Mouse (Mus musculus): ENCODE measurements around the gene Ppp1r3e.
A peak's percentile ranks its signal among the peaks of the same experiment; 100 is the strongest.

Gene Ppp1r3e

DNA sequence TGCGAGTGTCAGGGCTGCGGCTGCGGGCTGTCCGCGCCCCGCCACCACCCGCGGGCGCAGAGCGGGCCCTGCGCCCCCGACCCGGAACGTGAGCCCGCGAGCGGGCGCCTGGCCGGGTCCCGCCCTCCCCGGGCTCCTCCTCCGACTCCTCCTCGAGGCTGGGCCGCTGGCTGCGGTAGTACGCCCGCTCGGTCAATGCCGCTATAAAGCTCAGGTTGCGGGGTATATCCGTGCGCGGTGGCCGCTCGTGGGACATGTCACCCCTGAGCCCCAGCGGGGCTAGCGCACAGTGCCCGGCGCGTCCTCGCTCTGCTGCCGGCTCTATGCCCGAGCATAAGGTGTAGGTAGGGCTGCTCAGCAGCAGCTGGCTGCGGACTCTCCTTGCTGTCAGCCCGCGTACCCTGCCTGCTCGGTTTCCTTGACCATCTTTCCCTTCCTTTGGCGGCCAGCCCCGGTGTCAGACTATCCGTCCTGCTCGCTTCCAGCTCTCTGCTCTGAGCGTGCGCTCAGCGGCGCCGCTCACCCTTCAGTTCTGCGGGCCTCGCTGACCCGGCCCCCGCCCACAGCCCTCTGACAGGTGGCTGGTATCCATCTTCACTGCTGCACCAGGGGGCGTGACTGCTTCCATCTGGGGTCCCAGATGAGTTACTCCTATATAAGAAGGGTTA is at the start of gene Ppp1r3e:
Ppp1r3e (minus strand) TSS at position 503 of the 668 bp plus-strand sequence.
- peak; percentile 67 for DNase-seq

DNA sequence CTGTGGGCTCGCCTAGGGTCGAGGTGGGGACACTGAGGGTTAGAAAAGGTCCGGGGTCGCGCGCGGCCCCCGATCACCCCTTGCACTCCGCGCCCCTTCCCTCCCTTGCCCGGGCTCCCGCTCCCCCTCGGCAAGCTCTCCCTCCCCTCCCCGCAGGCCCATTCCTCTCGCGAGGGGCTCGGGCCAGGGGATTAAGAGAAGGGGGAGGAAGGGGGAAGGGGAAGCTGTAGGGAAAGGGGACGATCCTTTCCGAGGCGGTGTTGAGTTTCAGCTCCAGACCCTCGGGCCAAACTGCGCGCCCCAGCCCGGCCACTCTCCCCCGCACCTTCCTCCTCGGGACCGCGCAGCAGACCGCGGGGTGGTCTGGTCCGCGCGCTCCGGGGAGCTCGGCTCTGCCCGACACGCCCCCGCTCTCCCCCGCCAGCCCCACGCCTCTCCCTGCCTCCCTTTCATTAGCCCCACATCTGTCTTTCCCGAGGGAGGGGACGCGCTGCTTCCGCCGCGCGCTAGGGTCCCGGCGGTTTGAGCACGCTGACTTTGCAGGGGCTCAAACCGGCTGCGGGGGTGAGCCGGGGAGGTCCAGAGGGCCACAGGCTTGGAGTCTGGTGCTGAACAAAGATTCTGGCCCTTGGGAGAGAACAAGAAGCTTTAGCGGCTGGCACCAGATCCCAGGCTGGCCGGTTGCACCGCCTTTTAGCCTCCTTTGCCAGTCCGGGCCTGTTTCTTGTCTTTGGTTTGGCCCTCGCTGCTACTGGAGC is 49.2 kb upstream of the Ppp1r3e start:
- peak; percentile 28 for DNase-seq

DNA sequence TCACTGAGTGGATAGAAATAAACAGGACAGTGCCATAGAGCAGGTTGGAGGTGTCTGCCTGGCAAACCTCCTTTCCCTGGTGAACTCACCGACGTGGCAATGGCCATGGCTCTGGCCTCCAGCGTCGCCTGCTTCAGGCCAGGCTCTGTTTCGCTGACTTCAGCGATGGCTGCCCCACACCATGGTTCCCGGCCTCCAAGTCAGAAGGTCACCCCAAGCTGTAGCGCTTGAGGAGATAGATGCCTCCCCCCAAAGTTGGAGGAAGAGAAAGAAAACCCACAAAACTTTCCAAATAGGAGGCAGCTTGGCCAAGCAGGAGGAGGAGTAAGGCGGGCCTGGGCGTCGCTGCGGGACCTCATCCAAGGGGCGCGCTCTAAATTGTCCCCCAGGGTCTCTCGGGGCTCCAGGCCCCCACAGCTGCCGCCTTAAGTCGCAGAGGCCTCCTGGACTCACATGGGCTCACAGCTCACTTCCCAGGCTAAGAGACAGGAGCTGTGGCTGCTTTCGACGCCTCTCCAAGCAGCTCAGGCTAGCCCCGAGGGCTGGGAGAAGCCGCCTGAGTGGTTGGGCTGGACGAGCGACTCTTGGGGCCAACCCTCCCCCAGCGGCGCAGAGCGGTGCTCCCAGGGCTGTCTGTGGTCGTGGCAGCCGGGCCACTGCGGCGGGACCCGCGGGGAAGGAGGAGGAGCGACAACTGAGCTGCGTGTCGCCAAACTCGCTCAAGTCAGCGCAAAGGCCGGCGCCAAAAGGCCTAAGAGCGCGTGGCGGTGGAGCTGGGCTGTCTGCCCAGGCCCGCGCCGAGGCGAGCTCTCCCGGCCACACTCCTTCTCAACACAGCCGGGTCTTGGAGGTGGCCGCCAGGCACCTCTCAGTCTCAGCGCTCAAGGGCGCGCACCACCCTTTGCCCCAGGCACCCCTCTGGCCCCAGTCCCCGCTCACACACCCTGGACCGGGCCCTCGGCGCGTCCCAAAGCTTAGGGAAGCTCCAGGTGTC is 48.3 kb upstream of the Ppp1r3e start, which contains the start of gene Efs:
Efs (minus strand) TSS at position 778 of the 994 bp plus-strand sequence.
- peak; percentile 22 for DNase-seq

DNA sequence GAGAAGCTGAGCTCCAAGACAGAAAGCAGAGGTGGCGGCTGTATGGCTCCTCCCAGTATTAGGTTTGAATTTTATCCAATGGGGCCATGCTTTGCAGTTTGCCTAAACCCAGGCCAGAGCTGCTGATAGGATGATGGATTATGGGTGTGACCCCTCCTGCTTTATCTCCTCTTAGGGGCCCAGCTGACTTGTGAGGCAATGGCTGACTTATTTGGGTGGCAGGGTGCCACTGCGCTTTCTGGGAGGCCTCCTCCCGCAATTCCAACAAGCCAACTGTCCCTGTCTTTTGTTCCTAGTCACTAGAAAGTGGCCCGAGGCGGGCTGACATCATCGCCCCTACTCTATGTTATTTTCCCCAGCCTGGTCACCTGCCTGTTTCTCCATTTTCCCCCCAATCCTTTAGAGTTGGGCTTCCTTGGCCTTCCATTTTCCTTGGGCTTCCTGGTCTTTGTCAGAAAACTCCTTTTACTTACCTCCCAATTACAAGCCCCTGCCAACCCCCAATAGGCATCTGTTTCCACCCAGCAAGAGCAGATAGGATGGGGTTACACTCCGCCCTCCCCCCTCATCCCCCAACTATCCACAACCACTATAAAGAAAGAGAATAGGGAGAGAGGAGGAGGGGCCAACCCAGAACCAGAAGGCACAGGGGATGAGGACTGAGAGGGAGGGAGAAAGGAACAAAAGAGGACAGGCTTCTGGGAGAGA is 47.4 kb upstream of the Ppp1r3e start:
- DNase-seq, result peak; percentile 55

DNA sequence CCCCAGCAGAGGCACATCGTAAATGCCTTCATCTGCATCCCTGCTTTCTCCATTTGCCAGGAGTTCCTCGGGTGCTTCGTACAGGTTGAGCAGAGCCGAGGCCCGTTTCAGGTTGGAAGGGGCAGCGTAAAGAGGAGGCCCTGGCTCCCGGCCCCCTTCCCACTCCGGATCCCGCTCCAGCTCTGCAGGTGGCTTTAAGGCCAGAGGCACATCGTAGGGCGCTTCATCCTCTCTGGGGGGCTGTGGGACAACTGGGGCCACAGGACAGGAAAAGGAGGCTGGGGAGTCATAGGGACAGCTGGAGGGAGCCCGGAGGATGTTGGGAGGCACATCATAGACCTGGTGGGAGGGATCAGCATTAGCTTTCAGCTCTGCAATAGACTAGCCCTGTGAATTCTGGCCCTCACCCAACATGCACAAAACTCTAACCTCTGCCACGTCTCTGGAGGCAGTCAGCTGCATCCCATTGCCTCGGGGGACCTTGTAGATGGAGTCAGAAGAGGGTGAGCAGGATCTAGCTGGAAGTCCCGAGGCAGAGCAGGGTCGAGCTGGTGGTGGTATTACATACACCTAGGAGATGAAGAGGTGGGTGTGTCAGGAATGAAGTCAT is 42.8 kb upstream of the Ppp1r3e start:
- no peak for DNase-seq

DNA sequence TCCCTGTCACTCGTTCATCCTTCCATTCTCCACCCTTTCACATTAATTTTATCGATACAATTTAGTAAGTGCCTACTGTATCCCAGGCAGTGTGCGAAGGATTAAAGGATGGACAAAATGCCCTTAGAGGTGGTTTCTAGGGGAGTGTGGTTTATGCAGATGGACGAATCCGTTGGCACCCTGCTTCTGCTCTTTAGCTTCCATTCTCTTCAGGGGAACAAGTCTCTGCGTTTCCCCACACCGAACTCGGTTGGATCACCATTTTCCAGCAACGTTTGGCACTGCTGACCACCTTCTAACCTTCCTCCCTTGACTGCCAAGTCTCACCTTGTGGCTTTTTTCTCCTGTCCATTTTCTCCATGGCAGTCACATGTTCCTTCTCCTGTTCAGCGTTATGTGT is 36.0 kb upstream of the Ppp1r3e start:
- DNase-seq, result no peak

DNA sequence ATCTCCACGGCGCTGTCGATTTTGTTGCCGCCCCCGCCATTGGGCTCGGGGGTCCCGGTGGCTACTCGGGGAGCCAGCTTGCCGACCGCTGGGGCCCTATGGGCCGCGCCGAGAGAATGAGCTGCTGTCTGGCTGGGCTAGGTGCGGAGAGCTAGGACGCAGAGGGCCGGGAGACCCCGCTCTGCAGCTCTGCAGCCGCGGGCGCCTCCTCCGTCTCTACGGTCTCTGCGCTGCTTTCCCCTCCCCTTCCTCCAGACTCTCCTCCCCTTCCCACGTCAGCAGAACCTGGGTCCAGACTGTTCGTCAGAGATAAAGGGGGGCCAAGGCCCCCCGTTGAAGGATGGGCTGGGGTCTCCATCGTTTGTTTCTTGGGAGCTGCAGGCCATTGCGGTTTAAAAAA is 35.5 kb upstream of the Ppp1r3e start, which contains the start of gene Slc22a17:
Slc22a17 (minus strand) TSS at position 247 of the 400 bp plus-strand sequence.
- peak; percentile 81 for DNase-seq

DNA sequence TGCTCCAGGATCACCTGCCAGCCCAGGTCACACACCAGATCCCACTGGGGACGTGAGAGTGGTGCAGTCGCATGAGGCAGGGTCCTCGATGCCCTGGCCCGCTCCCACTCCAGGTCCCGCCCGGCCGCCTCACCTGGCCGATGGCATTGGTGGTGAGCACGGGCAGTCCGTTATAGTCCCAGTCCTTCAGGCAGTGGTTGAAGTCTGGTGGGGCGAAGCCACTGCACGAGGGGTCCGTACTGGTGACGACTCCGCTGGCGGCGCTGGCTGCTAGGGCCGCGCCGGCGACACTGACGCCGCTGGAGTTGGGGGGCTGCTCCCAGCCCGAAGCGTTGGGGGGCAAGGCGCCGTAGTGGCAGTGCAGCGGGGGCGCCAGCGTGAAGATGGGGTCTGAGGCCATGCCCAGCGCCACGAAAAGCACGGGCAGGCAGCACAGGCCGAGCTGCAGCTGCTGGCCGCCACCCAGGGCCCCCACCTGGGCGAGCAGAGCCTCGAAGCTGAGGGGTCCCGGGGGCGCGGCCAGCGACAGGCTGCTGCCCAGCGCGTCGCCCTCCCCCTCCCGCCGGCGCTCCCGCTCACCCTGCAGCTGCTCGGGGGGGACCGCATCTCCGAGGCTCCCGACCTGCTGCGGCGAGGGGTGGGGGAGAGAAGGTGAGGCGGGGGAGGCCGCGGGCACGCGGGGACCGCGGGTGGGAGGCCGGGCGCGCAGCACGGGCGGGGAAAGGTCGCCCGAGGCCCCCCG is 34.9 kb upstream of the Ppp1r3e start:
- no peak for DNase-seq

DNA sequence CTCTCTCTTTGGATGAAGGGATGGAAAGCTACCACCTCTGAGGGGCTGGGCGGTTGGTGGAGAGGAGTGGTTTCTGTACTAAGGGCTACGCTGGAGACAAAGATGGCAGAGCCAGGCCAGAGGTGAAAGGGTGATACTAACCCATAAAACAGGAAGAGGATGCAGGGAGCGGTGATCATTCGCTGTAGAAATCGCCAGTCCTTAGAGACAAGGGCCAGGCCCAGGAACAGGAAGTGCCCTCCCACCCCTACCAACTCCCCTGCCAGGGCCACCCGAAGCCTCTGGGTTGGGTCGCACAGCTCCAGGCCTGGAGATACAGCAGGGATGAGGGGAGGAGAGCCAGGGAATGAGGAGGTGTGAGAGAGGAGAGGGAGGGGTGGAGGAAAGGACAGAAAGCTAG is 31.3 kb upstream of the Ppp1r3e start:
- peak; percentile 36 for DNase-seq

DNA sequence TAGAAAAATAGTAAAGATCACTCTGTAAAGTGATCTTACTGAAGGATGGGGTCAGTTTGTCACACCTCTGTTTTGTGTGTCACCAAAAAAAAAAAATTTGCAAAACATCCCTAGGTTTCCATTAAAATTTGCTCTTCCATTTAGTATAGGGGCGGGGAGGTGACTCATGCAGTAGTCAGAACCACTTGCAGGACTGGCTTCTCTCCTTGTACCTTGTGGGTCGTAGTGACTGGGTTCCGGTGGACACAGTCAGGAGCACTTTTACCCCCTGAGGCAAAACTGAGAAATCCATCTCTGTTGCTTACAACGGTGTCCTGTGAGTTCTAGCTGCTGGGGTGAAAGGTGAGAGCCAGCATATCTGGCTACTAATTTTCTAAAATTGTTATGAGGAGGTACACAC is 26.3 kb upstream of the Ppp1r3e start:
- no peak for DNase-seq

DNA sequence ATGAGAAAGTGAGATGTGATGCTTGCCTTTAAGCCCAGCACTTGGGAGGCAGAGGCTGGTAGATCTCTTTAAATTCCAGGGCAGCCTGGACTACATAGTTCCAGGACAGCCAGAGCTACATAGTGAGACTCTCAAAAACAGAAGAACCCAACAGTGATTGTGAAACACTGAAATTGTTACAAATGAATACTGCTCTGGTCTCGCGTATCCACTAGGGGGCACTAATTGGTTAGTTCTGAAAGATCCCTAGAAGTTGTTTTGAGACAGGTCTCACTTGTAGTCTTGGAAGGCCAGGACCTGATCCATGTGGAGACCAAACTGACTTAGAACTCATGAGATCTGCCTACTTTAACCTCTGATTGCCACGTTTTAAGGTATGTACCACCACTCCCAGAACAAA is 23.0 kb upstream of the Ppp1r3e start:
- DNase-seq, result peak; percentile 93

DNA sequence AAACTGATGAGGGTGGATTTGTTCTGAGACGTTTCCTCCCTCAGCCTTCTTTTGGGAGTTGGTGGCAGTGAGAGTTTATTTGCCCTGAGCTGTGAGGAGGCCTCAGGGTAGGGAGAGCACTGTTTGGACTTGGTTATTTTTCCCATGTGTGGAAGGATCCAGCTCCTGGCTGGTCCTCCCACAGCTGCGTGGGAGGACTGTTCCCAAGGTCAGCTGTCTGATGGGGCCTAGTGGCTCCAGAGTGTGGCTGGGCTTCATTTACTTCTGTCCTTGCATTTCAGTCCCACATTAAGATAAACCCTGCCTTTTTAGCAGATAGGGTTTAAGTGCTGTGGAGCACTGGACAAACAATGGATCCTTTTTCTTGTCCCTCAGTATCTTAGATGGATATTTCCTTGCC is 20.1 kb upstream of the Ppp1r3e start:
- no peak for DNase-seq

DNA sequence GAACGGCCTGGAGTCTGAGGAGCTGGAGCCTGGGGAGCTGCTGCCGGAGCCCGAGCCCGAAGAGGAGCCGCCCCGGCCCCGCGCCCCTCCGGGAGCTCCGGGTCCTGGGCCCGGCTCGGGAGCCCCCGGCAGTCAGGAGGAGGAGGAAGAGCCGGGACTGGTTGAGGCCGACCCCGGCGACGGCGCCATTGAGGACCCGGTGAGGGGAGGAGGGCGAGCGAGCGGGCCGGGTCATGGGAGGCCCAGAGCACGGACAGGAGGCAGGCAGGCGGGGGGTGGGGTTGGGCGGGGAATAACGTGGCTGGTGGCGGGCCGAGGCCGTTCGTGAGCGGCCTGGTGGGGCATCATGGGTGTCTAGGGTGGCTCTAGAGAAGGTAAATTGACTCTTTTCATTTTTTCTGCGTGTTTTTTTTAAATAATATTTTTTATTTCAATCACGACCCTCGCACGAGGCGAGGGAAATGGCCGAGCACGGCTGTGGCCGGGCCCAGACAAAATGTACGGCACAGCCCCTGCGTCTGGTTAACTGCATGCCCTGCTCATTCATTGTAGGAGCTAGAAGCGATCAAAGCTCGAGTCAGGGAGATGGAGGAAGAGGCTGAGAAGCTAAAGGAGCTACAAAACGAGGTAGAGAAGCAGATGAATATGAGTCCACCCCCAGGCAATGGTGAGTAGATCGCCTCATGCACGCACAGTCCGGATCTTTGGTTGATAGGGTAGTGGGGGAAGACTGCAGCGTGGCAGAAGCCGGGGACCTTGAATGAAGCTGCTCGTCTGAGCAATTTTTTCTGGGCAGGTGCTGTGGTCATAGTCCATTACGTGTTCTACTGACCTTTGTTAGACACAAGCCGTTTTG is 17.2 kb upstream of the Ppp1r3e start:
- DNase-seq, result peak; percentile 50

DNA sequence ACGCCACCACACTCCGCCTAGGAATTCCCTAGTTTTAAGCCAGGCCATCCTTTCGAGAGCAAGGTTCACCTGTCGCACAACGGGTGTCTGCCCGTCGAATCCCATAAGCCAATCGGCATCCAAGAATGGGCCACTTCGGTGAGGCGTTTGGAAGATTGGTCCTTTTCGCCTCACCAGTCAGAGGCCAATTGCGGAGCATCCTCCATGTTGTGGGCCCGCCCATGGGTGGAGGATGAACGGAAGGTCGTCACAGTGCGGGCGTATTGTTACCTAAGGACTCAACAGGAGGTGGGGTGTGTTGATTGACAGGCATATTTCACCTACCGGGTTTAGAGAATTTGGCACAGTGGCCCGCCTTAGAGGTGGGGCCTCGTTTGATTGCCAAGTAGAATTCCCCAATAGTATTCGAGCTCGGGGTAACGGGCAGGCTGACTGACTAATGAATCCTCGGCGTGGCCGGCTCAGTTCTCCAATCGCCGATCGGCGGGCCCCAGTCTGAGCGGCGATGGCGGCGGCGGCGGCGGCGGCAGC is 16.4 kb upstream of the Ppp1r3e start:
- DNase-seq, result peak; percentile 99

DNA sequence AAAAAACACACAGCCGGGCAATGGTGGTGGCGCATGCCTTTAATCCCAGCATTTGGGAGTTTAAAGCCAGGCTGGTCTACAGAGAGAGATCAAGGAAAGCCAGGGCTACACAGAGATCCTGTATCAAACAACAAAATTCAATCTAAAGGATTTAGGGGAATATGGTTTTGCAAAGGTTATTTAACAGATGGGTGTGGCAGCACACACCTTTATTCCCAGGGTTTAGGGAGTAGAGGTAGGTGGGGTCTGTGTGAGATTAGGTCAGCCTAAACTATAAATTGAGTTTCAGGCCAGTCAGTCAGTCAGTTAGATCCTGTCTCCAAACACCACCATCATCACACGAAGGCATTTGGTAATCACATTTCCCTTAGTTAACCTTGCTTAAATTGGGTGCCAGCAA is 14.8 kb upstream of the Ppp1r3e start, which contains the start of gene Pabpn1:
Pabpn1 (plus strand) TSS at position 301 of the 400 bp plus-strand sequence.
- DNase-seq, result no peak

DNA sequence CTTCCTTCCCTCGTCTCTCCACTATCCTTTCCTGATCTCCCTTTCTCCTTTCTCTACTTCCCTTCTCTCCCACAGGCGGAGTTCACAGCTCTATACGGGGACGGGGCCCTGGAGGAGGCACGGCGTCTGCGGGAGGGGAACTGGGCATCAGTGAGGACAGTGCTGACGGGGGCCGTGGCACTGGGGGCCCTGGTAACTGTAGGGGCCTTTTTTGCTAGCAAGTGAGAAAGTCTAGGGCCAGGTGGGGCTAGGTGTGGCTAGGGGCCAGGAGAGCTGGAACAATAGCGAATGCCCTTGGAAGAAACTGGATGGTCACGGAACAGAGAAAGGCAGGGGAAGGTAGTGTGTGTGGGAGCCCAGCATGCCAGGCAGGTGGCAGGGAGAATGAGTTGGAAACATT is 8.0 kb upstream of the Ppp1r3e start:
- no peak for DNase-seq

DNA sequence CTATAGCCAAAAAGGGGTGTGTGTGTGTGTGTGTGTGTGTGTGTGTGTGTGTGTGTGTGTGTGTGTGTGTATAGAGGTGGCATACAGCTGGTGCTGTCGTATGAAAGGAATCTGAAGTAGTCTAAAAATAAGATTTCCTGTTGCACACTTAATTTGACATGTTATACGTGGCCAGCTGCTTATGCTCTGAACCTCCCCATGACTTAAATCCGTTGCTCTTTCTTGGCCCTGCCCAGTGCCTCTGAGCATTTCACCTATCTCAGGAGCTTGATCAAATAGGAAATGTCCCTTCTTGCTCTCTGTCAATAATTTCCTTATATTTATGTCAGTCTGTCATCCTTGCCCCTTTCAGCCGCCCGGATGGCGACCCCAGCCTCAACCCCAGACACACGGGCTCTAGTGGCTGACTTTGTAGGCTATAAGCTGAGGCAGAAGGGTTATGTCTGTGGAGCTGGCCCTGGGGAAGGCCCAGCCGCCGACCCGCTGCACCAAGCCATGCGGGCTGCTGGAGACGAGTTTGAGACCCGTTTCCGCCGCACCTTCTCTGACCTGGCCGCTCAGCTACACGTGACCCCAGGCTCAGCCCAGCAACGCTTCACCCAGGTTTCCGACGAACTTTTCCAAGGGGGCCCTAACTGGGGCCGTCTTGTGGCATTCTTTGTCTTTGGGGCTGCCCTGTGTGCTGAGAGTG is 6.8 kb upstream of the Ppp1r3e start:
- DNase-seq, result no peak

DNA sequence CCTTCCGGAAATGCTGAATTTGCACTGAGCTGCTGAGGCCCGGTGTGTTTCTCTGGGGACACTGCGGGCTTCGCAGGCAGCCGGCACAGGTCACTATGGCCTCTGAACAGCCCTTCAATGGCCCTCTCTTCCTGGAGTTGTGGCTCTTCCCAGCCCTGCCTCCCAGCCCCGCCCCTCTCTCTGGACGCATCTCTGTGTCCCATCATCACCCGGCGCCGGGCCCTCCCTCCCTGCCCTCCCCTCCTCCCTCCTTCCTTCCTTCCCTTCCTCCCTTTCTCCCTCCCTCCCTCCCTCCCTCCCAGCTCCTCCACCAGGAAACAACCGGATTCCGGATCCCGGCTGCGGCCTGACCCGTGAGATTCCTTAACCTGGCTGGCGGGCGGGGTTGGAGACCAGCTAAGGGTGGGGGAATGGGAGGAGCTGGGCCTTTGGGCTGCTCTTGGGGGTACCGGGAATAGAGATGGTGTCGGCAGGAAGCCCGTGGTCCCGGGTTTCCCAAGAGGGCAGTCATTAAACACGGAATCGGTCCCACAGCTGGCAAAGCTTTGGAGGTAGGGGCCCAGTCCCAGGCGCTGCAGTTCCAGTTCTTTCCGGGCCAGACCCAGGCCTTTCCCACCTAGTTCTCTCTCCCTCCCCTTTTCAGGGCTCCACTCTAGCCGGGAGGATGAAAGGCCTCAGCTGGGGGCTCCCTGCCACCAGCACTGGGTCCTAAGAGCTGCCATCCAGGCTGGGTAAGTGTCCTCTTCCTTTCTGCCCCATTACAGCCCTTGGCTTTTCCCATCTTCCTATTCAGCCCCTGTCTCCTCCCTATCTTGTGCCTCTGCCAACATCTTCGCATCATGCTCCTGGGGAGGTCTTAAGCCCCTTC is 6.0 kb upstream of the Ppp1r3e start, which contains the start of the genes Bcl2l2 and Gm20521:
Bcl2l2 (plus strand) TSS at position 224 of the 868 bp plus-strand sequence.
Gm20521 (plus strand) TSS at position 288 of the 868 bp plus-strand sequence.
- DNase-seq, result peak; percentile 93

Data from lung, postnatal 36 days (tissue).